Comparison of ENCODE assay signal across 10 mouse cellular contexts in the genomic region with DNA sequence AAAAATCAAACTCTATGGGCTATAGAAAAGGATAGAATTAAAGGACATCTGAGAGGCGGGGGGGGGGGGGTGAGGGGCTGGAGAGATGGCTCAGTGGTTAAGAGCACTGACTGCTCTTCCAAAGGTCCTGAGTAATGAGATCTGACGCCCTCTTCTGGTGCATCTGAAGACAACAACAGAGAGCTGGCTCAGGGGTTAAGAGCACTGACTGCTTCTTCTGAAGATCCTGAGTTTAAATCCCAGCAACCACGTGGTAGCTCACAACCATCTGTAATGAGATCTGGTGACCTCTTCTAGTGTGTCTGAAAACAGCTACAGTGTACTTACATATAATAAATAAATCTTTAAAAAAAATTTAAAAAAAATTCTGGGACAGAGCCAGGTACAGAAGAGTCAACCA. TPM values are rescaled to one million over a fixed set of nuclear protein-coding genes. Genes with fewer than 3 reads are reported as not detected.
DNase-seq lines count a peak whose midpoint lies in the region; ATAC-seq and TF ChIP-seq lines count a peak whose summit lies in the region.
"Not testable (repeated sequence)": the region's sequence is repeated elsewhere in the genome, so short reads cannot be mapped to it uniquely, and the experiment has no call there.
"Had no signal": no experiment of that assay in that cellular context is flagged by ENCODE, and none has a peak within 500 bp of the region (broad histone marks: within the 10 kb centered on the region; RNA-seq: fewer than 3 reads in every experiment).

No protein-coding gene starts in this region.

- not testable (repeated sequence) for TF ChIP-seq EP300 in ES-Bruce4 (IDR thresholded peaks at IDR 0.05; ENCODE audit: insufficient read depth, low read depth, low read length)

- H3K4me2 ChIP-seq in midbrain, embryonic 11.5 days: not testable (repeated sequence)

- H3K9me3 ChIP-seq in ES-Bruce4 (replicated peaks; ENCODE audit: control insufficient read depth, insufficient read depth, low read length, poor library complexity, severe bottlenecking); midbrain, embryonic 11.5 days (ENCODE audit: control insufficient read depth, low read length): not testable (repeated sequence)

- not testable (repeated sequence) for H3K4me1 ChIP-seq in ES-Bruce4 (ENCODE audit: control insufficient read depth, insufficient read depth, low read length); midbrain, embryonic 11.5 days (ENCODE audit: control insufficient read depth, insufficient read depth, low read length)

- TF ChIP-seq POLR2A in ES-Bruce4 (IDR thresholded peaks at IDR 0.05; ENCODE audit: insufficient read depth, low read length): not testable (repeated sequence)

- not testable (repeated sequence) for H3K9ac ChIP-seq in ES-Bruce4 (ENCODE audit: low read depth, poor library complexity, severe bottlenecking); midbrain, embryonic 11.5 days (ENCODE audit: low read length)

- DNase-seq in CD4-positive, CD25-positive, alpha-beta regulatory T cell, adult 2 months (ENCODE audit: low read depth, low spot score): peak; percentile 69
- peak; percentile 78 for DNase-seq in R1 (ENCODE audit: low read depth, low spot score)
- DNase-seq in brain, adult 2 months (ENCODE audit: low read depth, low spot score): peak; percentile 20
- DNase-seq in layer of hippocampus, adult 2 months (ENCODE audit: low spot score in 2 of 2): not testable (repeated sequence)
- DNase-seq in midbrain, embryonic 11.5 days (ENCODE audit: low spot score, missing footprints): peak; percentile 75
- DNase-seq in natural killer cell, adult 2 months (ENCODE audit: low spot score in 2 of 2): peak; percentile 36 to 39

- not testable (repeated sequence) for H3K27me3 ChIP-seq in ES-Bruce4 (ENCODE audit: control insufficient read depth, insufficient read depth, low read length, poor library complexity, severe bottlenecking); midbrain, embryonic 11.5 days (ENCODE audit: control insufficient read depth, insufficient read depth, low read length)

- not testable (repeated sequence) for H3K27ac ChIP-seq in ES-Bruce4 (ENCODE audit: insufficient read depth, low read length); layer of hippocampus, adult 2 months; midbrain, embryonic 11.5 days (ENCODE audit: low read depth, low read length)

- H3K4me3 ChIP-seq in ES-Bruce4 (ENCODE audit: low read depth, low read length); layer of hippocampus, adult 2 months; midbrain, embryonic 11.5 days (ENCODE audit: low read depth, low read length): not testable (repeated sequence)

- ATAC-seq in midbrain, embryonic 11.5 days (ENCODE audit: low FRiP score): not testable (repeated sequence)

- 33% methylated on average over 3 of the region's 3 CpGs for WGBS in midbrain, embryonic 11.5 days

- H3K36me3 ChIP-seq in ES-Bruce4 (ENCODE audit: control insufficient read depth, insufficient read depth, low read length, poor library complexity, severe bottlenecking); midbrain, embryonic 11.5 days (ENCODE audit: control insufficient read depth, insufficient read depth, low read length): not testable (repeated sequence)

- peak; percentile 13 for TF ChIP-seq CTCF in ES-Bruce4 (IDR thresholded peaks at IDR 0.05; ENCODE audit: low read depth, low read length)
- peak; percentile 35 for TF ChIP-seq CTCF in layer of hippocampus, adult 2 months (conservative IDR thresholded peaks at IDR 0.05)

RNA-seq across cellular contexts. Expression of a gene that starts 14.1 kb away (rescaled TPM):
- polyA plus RNA-seq in ES-Bruce4 (2011; ENCODE audit: insufficient read depth, insufficient read length, low read depth, missing spikeins): 98.6 and 120 TPM in 2 replicates
- 10 to 100 TPM; 88.4 to 97.0 TPM for total RNA-seq in layer of hippocampus, adult 2 months (2021)
- polyA plus RNA-seq in midbrain, embryonic 11.5 days (2014; fragmentation: Nextera tagmentation; extraction: Ambion mirVana): 85.3 and 88.0 TPM in 2 replicates

RNA-seq across cellular contexts. Expression of a gene that starts 26.5 kb away (rescaled TPM):
- 42.8 and 55.5 TPM in 2 replicates for polyA plus RNA-seq in ES-Bruce4 (2011; ENCODE audit: insufficient read depth, insufficient read length, low read depth, missing spikeins)
- total RNA-seq in layer of hippocampus, adult 2 months (2021): 100 to 1,000 TPM; 102 to 120 TPM
- polyA plus RNA-seq in midbrain, embryonic 11.5 days (2014; fragmentation: Nextera tagmentation; extraction: Ambion mirVana): 16.9 and 19.3 TPM in 2 replicates

RNA-seq across cellular contexts. Expression of a gene that starts 27.0 kb away (rescaled TPM):
- polyA plus RNA-seq in ES-Bruce4 (2011; ENCODE audit: insufficient read depth, insufficient read length, low read depth, missing spikeins): 278 and 351 TPM in 2 replicates
- 1 to 10 TPM; 1.3 to 1.9 TPM for total RNA-seq in layer of hippocampus, adult 2 months (2021)
- 11.7 and 13.2 TPM in 2 replicates for polyA plus RNA-seq in midbrain, embryonic 11.5 days (2014; fragmentation: Nextera tagmentation; extraction: Ambion mirVana)

RNA-seq across cellular contexts. Expression of a gene that starts 44.1 kb away (rescaled TPM):
- polyA plus RNA-seq in ES-Bruce4 (2011; ENCODE audit: insufficient read depth, insufficient read length, low read depth, missing spikeins): 1.5 and 2.2 TPM in 2 replicates
- under 1 TPM; 0.64 to 0.72 TPM for total RNA-seq in layer of hippocampus, adult 2 months (2021)
- polyA plus RNA-seq in midbrain, embryonic 11.5 days (2014; fragmentation: Nextera tagmentation; extraction: Ambion mirVana): 0.19 TPM in 1 of 2 replicates, not detected in the other
- polyA plus RNA-seq: embryonic facial prominence, embryonic 12.5 days; forebrain, embryonic 14.5 days; hindbrain, embryonic 12.5 days had no signal

RNA-seq across cellular contexts. Expression of a gene that starts 51.1 kb away (rescaled TPM):
- polyA plus RNA-seq in ES-Bruce4 (2011; ENCODE audit: insufficient read depth, insufficient read length, low read depth, missing spikeins): 52.1 and 57.0 TPM in 2 replicates
- 10 to 100 TPM; 18.6 to 21.7 TPM for total RNA-seq in layer of hippocampus, adult 2 months (2021)
- polyA plus RNA-seq in midbrain, embryonic 11.5 days (2014; fragmentation: Nextera tagmentation; extraction: Ambion mirVana): 30.3 and 32.4 TPM in 2 replicates

Comparison
In these comparisons a context has a peak if more than half of its experiments do, and no peak if none do; other contexts are left out.
1. RNA of a gene that starts 27.0 kb away (polyA plus RNA-seq): 278 to 351 TPM in ES-Bruce4; 11.7 to 13.2 TPM in midbrain, embryonic 11.5 days; every median in the first group is over 10 times any median in the second.